Mouse (Mus musculus) thymus, postnatal 0 days (tissue): ENCODE results near the gene Reps2. TPM values are rescaled to one million over a fixed set of nuclear protein-coding genes. Genes with fewer than 3 reads are reported as not detected.

Experiments
- polyA plus RNA-seq: library from polyadenylated mRNA; unstranded; fragments of >200 nt; fragmentation: Nextera tagmentation; extraction: Ambion mirVana; gene quantifications from 2 replicates; pipeline ENCODE4 v1.2.1, GENCODE M21; 2015

The Reps2 gene
- polyA plus RNA-seq, 1 experiment from 2014 or later: 0.05 TPM

Other genes starting within 250 kb of the Reps2 start
- gene Rbbp7, start 116.8 kb upstream of the Reps2 start, polyA plus RNA-seq: 367 and 379 TPM in 2 replicates
- gene Txlng, start 185.8 kb upstream of the Reps2 start, polyA plus RNA-seq: 18.4 and 19.4 TPM in 2 replicates
- 34.4 and 37.9 TPM in 2 replicates for gene Syap1, start 244.8 kb upstream of the Reps2 start, polyA plus RNA-seq